Mouse (Mus musculus) liver, adult 2 months (tissue): Measurements from ENCODE around the gene Acyp1.

ENCODE experiments used
- CTCF ChIP-seq: fragments of 200-500 bp; IDR thresholded peaks from 2 replicates; pipeline ENCODE4 v1.5.1; 2011; ENCODE audit warnings: low read depth, low read length, control low read depth
- POLR2A ChIP-seq: fragments of 200-500 bp; IDR thresholded peaks from 2 replicates; pipeline ENCODE4 v1.6.1; 2011; ENCODE audit warnings: low read length, control low read depth; ENCODE audit not compliant: insufficient read depth; ENCODE audit errors: extremely low read depth

- TF ChIP-seq CTCF (peak; percentile 14; the same call in 1 of the 2 replicates), POLR2A (no peak)
These were observed 4.7 kb upstream of the Acyp1 start for GRCm38 (mm10) chr12:85292906-85293305.
